Mouse (Mus musculus): ENCODE data around the gene Sugct.
A peak's percentile ranks its signal among the peaks of the same experiment; 100 is the strongest.
"Not testable (repeated sequence)": the region's sequence is repeated elsewhere in the genome, so short reads cannot be mapped to it uniquely, and the experiment has no call there.

Sugct gene

GRCm38 (mm10) chr13:17604670-17605069 is 90.7 kb downstream of the Sugct start:
- peak; percentile 52 for DNase-seq (ENCODE audit: inconsistent ontology term)

- DNase-seq (ENCODE audit: inconsistent ontology term) = peak; percentile 13
Measured at GRCm38 (mm10) chr13:17603756-17604155, 91.6 kb downstream of the Sugct start.

- peak; percentile 10 for DNase-seq (ENCODE audit: inconsistent ontology term)
Measured at GRCm38 (mm10) chr13:17585267-17585913, 110.0 kb downstream of the Sugct start.

GRCm38 (mm10) chr13:17584804-17585203 is 110.5 kb downstream of the Sugct start:
- DNase-seq (ENCODE audit: inconsistent ontology term) = peak; percentile 8

GRCm38 (mm10) chr13:17581684-17582083 is 113.7 kb downstream of the Sugct start:
- DNase-seq (ENCODE audit: inconsistent ontology term) = peak; percentile 11

GRCm38 (mm10) chr13:17559357-17559756 is 136.0 kb downstream of the Sugct start:
- no peak for DNase-seq (ENCODE audit: inconsistent ontology term)

- no peak for DNase-seq (ENCODE audit: inconsistent ontology term)
Measured at GRCm38 (mm10) chr13:17536341-17536740, 159.0 kb downstream of the Sugct start.

- peak; percentile 34 for DNase-seq (ENCODE audit: inconsistent ontology term)
Measured at GRCm38 (mm10) chr13:17534871-17535270, 160.5 kb downstream of the Sugct start.

- no peak for DNase-seq (ENCODE audit: inconsistent ontology term)
Measured at GRCm38 (mm10) chr13:17534469-17534868, 160.9 kb downstream of the Sugct start.

GRCm38 (mm10) chr13:17511184-17511778 is 184.1 kb downstream of the Sugct start:
- peak; percentile 81 for DNase-seq (ENCODE audit: inconsistent ontology term)

GRCm38 (mm10) chr13:17494936-17495335 is 200.4 kb downstream of the Sugct start:
- DNase-seq (ENCODE audit: inconsistent ontology term) = no peak

GRCm38 (mm10) chr13:17494056-17494574 is 201.2 kb downstream of the Sugct start:
- DNase-seq (ENCODE audit: inconsistent ontology term) = peak; percentile 58

- DNase-seq (ENCODE audit: inconsistent ontology term) = not testable (repeated sequence)
Measured at GRCm38 (mm10) chr13:17457981-17458380, 237.4 kb downstream of the Sugct start.

- peak; percentile 76 for DNase-seq (ENCODE audit: inconsistent ontology term)
Measured at GRCm38 (mm10) chr13:17432139-17432916, 263.0 kb downstream of the Sugct start.

GRCm38 (mm10) chr13:17421875-17422274 is 273.5 kb downstream of the Sugct start:
- DNase-seq (ENCODE audit: inconsistent ontology term) = no peak

GRCm38 (mm10) chr13:17420557-17420956 is 274.8 kb downstream of the Sugct start:
- DNase-seq (ENCODE audit: inconsistent ontology term) = no peak

GRCm38 (mm10) chr13:17342836-17343235 is 352.5 kb downstream of the Sugct start:
- DNase-seq (ENCODE audit: inconsistent ontology term) = no peak

- peak; percentile 6 for DNase-seq (ENCODE audit: inconsistent ontology term)
Measured at GRCm38 (mm10) chr13:17335885-17336540, 359.3 kb downstream of the Sugct start.

- DNase-seq (ENCODE audit: inconsistent ontology term) = no peak
Measured at GRCm38 (mm10) chr13:17326863-17327262, 368.5 kb downstream of the Sugct start.

- DNase-seq (ENCODE audit: inconsistent ontology term) = no peak
Measured at GRCm38 (mm10) chr13:17301590-17301989, 393.8 kb downstream of the Sugct start.

- no peak for DNase-seq (ENCODE audit: inconsistent ontology term)
Measured at GRCm38 (mm10) chr13:17297462-17298005, 397.8 kb downstream of the Sugct start.

- DNase-seq (ENCODE audit: inconsistent ontology term) = peak; percentile 82
Measured at GRCm38 (mm10) chr13:17296912-17297311, 398.4 kb downstream of the Sugct start.
